Mouse (Mus musculus) neural tube, embryonic 15.5 days (tissue): ENCODE measurements around the gene Obp2a. TPM values are rescaled to one million over a fixed set of nuclear protein-coding genes. Genes with fewer than 3 reads are reported as not detected.
A peak's percentile ranks its signal among the peaks of the same experiment; 100 is the strongest.
"Not testable (repeated sequence)": the region's sequence is repeated elsewhere in the genome, so short reads cannot be mapped to it uniquely, and the experiment has no call there.

Experiments used
- ATAC-seq: fragments of 200-750 bp; cut with Nextera tagmentation; 2 replicates; pipeline ENCODE4 v1.8.0; 2017; ENCODE audit warnings: mild to moderate bottlenecking, moderate TSS enrichment, moderate library complexity; ENCODE audit not compliant: low FRiP score
- H3K27ac ChIP-seq: fragments of 300-500 bp; sonication (generic); replicated peaks from 2 replicates; pipeline ENCODE4 v1.5.1; 2015; ENCODE audit warnings: mild to moderate bottlenecking, inconsistent platforms
- H3K27me3 ChIP-seq: fragments of 300-500 bp; sonication (generic); replicated peaks from 2 replicates; pipeline ENCODE4 v1.6.1; 2015; ENCODE audit warnings: inconsistent platforms
- H3K36me3 ChIP-seq: fragments of 300-500 bp; sonication (generic); 2 replicates; pipeline ENCODE4 v1.6.1; 2015; ENCODE audit warnings: inconsistent platforms
- H3K4me1 ChIP-seq: fragments of 300-500 bp; sonication (generic); 2 replicates; pipeline ENCODE4 v1.6.1; 2015; ENCODE audit warnings: inconsistent platforms
- H3K4me2 ChIP-seq: fragments of 300-500 bp; sonication (generic); 2 replicates; pipeline ENCODE4 v1.6.1; 2015; ENCODE audit warnings: inconsistent platforms, mild to moderate bottlenecking, moderate library complexity
- H3K4me3 ChIP-seq: fragments of 300-500 bp; sonication (generic); replicated peaks from 2 replicates; pipeline ENCODE4 v1.5.1; 2015; ENCODE audit warnings: mild to moderate bottlenecking, inconsistent platforms
- H3K9ac ChIP-seq: fragments of 300-500 bp; sonication (generic); replicated peaks from 2 replicates; pipeline ENCODE4 v1.6.1; 2015; ENCODE audit warnings: mild to moderate bottlenecking, inconsistent platforms
- H3K9me3 ChIP-seq: fragments of 300-500 bp; sonication (generic); replicated peaks from 2 replicates; pipeline ENCODE4 v1.6.1; 2016; ENCODE audit warnings: inconsistent platforms
- WGBS: fragments of 180-500 bp; shearing (Covaris S2); methylation state at CpG from one replicate; pipeline ENCODE4 v1.1.7; 2015; ENCODE audit warnings: mixed read lengths; 5-methylcytosine and 5-hydroxymethylcytosine counted together
- polyA plus RNA-seq: library from polyadenylated mRNA; unstranded; fragments of >200 nt; fragmentation: Nextera tagmentation; extraction: Ambion mirVana; gene quantifications from 2 replicates; pipeline ENCODE4 v1.2.1, GENCODE M21; 2015

Gene Obp2a
- polyA plus RNA-seq, 1 experiment from 2014 or later = not detected

DNA sequence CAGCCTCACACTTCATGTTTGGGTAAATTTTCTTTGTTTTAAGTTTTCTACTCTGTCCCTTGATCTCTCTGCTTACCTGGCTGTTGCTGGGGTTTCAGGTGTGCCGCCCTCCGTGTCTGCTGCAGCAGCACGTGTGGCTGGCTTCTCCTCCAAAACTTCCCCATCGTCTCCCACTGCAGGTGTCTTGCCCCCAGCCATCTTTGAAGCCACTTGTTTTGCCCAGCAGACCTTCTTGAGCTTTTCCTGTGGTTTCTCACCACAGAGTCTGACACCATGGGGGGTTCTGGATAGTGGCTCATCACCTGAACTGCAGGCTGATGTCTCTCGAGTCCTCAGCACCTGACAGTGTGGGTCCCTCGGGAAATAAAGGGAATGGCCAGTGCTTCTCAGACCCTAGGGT, 20.3 kb upstream of the Obp2a start:
- H3K36me3 ChIP-seq = no peaks in the 10 kb centered on the region
- WGBS = 84% methylated on average over 6 of the region's 6 CpGs
- no peak for ATAC-seq
- no peaks in the 10 kb centered on the region for H3K4me1 ChIP-seq
- no peaks in the 10 kb centered on the region; the same call in 1 of the 2 replicates for H3K27me3 ChIP-seq
- H3K9ac ChIP-seq = no peak overlapping the region
- H3K9me3 ChIP-seq = no peaks in the 10 kb centered on the region
- H3K27ac ChIP-seq = no peak overlapping the region
- no peak overlapping the region for H3K4me2 ChIP-seq
- H3K4me3 ChIP-seq = no peak overlapping the region

DNA sequence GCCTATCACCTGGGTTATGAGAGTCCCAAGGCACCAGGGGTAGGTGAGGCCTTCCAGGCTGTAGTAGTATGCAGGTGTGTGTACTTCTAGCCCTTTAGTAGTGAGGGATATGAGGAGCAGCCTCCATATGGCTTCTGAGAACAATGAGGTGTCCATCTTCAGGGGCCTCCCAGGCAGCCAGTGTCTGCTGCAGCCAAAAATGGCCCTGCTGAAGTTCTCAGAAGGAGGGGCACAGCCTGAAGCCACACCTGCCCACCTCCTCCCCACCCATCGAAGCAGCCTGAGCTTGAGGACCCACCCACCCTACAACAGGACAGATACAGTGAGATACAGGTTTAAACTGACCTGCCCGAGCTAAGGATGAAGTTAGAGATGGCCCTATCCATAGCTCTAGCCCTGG, 17.4 kb upstream of the Obp2a start, which contains the start of gene Lcn10:
TSS of gene Lcn10 (plus strand) at position 301 of the 400 bp plus-strand sequence.
- Histone ChIP-seq H3K4me2 (no peak within 1 kb of the TSS), H3K27me3 (no peaks in the 10 kb centered on the region), H3K9me3 (no peaks in the 10 kb centered on the region), H3K27ac (no peak within 1 kb of the TSS), H3K4me3 (no peak within 1 kb of the TSS), H3K4me1 (no peaks in the 10 kb centered on the region), H3K9ac (no peak within 1 kb of the TSS), H3K36me3 (no peaks in the 10 kb centered on the region)
- ATAC-seq = no peak
- WGBS = 66% methylated on average over 2 of the region's 2 CpGs

DNA sequence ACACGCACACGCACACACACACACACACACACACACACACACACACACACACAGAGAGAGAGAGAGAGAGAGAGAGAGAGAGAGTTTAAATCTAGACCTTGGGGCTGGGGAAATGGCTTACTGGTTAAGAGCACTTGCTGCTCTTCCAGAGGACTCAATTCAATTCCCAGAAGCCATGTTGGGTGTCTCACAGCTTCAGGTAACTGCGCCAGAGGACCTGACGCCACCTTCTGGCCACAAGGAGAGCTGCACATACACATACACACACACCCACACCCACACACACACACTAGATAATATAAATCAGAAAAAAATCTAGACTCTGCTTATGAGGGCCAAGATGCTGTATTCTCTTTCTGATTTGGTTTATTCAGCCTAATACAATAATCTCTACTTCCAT, 12.9 kb upstream of the Obp2a start:
- H3K4me2 ChIP-seq = no peak overlapping the region
- no peak overlapping the region for H3K9ac ChIP-seq
- no peak overlapping the region for H3K4me3 ChIP-seq
- no peak for ATAC-seq
- H3K36me3 ChIP-seq = no peaks in the 10 kb centered on the region
- WGBS = 72% methylated on average over 4 of the region's 4 CpGs
- H3K9me3 ChIP-seq = no peaks in the 10 kb centered on the region
- no peaks in the 10 kb centered on the region for H3K4me1 ChIP-seq
- no peaks in the 10 kb centered on the region for H3K27me3 ChIP-seq
- no peak overlapping the region for H3K27ac ChIP-seq

DNA sequence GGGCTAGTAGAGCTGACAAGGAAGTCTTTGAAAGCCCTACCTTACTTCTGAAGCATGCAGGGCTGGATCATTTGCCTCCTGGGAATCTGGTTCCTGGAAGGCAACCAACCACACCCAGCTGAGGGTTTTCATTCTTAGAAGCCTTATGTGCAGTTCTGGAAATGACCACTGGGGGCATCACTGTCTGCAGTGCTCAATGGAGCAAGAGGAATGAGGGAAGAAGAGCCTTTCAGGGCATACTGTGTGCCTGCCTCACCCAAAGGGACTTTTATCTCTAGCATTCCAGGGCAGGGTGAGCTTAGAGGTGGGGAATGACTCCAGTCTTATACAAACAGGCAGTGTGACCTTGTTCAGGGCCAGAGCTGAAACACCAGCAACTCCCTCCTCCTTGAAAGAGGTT, 5.2 kb upstream of the Obp2a start:
- Histone ChIP-seq H3K4me2 (no peak overlapping the region), H3K9ac (no peak overlapping the region), H3K27ac (no peak overlapping the region), H3K9me3 (no peaks in the 10 kb centered on the region), H3K36me3 (no peaks in the 10 kb centered on the region), H3K27me3 (no peaks in the 10 kb centered on the region), H3K4me1 (no peaks in the 10 kb centered on the region), H3K4me3 (no peak overlapping the region)
- ATAC-seq = no peak

DNA sequence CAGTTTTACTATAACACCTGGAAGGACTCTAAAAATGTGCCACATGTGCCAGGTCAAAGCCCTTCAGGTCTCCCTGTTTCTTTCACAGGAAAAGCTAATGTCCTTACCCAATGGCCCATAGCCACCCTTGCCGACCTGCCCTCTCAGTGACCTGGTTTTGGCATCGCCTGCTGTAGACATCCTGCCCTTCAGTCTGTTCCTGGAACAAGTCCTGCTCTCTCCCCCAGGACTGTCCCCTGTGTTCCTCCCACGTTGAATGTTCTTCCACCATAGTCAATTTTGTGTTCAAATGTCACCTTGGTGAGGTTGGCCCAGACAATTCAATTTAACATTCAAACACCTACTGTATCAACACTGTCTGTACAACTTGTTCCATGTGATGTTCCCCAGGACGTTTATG, 2.9 kb upstream of the Obp2a start:
- Histone ChIP-seq H3K9me3 (no peaks in the 10 kb centered on the region), H3K4me1 (no peaks in the 10 kb centered on the region), H3K4me2 (no peak overlapping the region), H3K36me3 (no peaks in the 10 kb centered on the region), H3K9ac (no peak overlapping the region), H3K4me3 (no peak overlapping the region), H3K27ac (no peak overlapping the region), H3K27me3 (no peaks in the 10 kb centered on the region)
- 66% methylated on average over 4 of the region's 4 CpGs for WGBS
- no peak for ATAC-seq

DNA sequence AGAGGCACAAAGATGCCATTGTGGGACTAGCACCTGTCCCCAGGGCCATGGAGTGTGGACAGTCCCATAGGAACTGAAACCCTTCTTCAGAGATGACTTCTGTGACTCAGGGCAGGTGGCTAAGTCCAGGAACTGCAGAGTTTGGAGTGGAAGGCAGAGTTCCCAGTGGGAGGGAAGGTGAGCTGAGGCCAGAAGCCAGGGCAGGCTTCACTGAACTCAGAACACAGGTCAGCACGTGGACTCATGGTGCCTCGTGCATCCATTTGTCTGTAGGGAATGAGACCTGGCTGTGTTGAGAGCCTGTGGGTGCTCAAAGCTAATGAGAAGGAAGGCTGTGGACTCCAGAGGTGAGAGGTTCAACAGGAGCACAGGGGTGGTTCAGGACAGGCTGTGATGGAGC, 1.1 kb upstream of the Obp2a start:
- H3K36me3 ChIP-seq = no peaks in the 10 kb centered on the region
- no peak for ATAC-seq
- H3K4me2 ChIP-seq = no peak overlapping the region
- no peak overlapping the region for H3K27ac ChIP-seq
- H3K9ac ChIP-seq = no peak overlapping the region
- H3K9me3 ChIP-seq = no peaks in the 10 kb centered on the region
- no peak overlapping the region for H3K4me3 ChIP-seq
- no peaks in the 10 kb centered on the region for H3K4me1 ChIP-seq
- 86% methylated on average over 2 of the region's 2 CpGs for WGBS
- H3K27me3 ChIP-seq = no peaks in the 10 kb centered on the region

DNA sequence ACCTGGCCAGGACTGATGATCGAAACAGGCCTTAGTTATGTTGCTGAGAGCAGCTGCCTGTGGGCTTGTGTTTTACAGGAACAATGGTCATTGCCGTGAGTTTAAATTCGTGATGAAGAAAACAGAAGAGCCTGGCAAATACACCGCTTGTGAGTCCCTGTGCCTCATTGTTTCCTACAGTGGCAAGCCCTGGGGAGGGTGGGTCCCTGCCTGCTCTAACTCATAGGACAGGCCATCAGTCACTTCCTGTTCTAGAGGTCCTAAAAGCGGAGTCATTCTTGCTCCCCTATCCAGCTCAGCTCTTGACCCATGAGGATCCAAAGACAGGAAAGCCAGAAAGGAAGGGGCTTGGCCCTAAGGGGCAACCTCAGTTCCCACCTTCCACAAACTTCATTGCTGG, 1.2 kb downstream of the Obp2a start:
- Histone ChIP-seq H3K4me1 (peaks cover 2% of the 10 kb centered on the region; the same call in 1 of the 2 replicates), H3K27me3 (0 out of 2 replicates have a peak, but pooled peaks cover 3% of the 10 kb centered on the region), H3K9ac (no peak overlapping the region), H3K4me3 (no peak overlapping the region), H3K4me2 (no peak overlapping the region), H3K36me3 (no peaks in the 10 kb centered on the region), H3K27ac (no peak overlapping the region), H3K9me3 (no peaks in the 10 kb centered on the region)
- ATAC-seq = no peak
- WGBS = 88% methylated on average over 5 of the region's 5 CpGs

DNA sequence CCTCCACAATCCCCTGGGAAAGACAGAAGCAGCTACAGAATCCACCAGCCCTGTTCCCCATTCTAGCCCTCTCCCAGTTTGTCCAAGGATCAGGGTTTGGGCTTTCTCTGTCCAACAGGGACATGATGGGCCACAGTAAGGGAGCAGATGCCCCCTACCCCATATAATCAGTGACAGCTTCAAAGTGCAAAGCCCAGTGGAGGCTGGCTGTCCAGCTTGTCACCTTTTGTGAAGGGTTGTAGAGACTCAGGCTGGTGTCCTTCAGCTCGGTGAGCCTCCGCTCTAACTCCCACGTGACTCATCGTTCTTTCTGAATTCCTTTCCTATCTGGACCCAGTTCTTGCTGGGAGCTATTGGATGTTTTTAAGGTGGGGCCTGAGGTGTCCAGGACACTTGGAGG, 3.9 kb downstream of the Obp2a start:
- Histone ChIP-seq H3K27ac (no peak overlapping the region), H3K4me2 (no peak overlapping the region), H3K36me3 (no peaks in the 10 kb centered on the region), H3K4me1 (peaks cover 14% of the 10 kb centered on the region), H3K9me3 (no peaks in the 10 kb centered on the region), H3K9ac (no peak overlapping the region), H3K27me3 (0 out of 2 replicates have a peak, but pooled peaks cover 3% of the 10 kb centered on the region), H3K4me3 (no peak overlapping the region)
- 88% methylated on average over 4 of the region's 4 CpGs for WGBS
- ATAC-seq = no peak

DNA sequence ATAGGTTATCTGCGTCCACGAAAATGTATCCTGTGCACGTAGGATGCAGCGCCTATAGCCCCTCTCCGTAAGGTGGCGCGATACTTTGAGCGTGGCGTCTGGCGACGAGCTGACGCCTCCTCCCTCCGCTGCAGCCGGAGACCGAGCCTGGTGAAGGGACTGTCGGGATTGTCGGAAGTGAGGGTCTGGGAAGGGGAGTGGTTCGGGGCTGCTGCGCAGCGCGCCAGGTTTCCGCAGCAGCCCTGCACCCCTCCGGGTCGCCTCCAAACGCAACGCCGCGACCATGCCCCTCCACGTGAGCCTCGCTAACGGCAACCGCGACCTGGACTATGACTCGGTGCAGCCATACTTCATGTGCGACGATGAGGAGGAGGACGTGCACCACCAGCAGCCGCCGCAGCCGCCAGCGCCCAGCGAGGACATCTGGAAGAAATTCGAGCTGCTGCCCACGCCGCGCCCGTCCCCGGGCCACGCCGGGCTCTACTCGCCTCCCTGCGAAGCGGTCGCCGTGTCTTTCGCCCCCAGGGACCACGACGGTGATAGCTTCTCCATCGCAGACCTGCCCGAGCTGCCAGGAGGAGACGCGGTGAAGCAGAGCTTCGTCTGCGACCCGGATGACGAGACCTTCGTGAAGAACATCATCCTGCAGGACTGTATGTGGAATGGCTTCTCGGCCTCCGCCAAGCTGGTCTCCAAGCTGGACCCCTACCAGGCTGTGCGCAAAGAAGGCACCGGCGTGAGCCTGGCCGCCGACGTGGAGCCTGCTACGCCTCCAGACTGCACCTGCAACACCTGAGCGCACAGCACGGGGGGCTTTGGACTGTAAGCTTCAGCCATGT, 7.0 kb downstream of the Obp2a start, which contains the start of gene Bmyc:
TSS of gene Bmyc (plus strand) at position 97 of the 839 bp plus-strand sequence.
- Histone ChIP-seq H3K4me1 (peaks cover 22% of the 10 kb centered on the region), H3K9me3 (no peaks in the 10 kb centered on the region), H3K4me3 (peak within 1 kb of the TSS; percentile 69), H3K9ac (peak within 1 kb of the TSS; percentile 90), H3K36me3 (no peaks in the 10 kb centered on the region), H3K27ac (peak within 1 kb of the TSS; percentile 91), H3K27me3 (0 out of 2 replicates have a peak, but pooled peaks cover 3% of the 10 kb centered on the region), H3K4me2 (peak within 1 kb of the TSS; percentile 83)
- peak; percentile 97 for ATAC-seq
- WGBS = under 1% methylated on average over 78 of the region's 78 CpGs

DNA sequence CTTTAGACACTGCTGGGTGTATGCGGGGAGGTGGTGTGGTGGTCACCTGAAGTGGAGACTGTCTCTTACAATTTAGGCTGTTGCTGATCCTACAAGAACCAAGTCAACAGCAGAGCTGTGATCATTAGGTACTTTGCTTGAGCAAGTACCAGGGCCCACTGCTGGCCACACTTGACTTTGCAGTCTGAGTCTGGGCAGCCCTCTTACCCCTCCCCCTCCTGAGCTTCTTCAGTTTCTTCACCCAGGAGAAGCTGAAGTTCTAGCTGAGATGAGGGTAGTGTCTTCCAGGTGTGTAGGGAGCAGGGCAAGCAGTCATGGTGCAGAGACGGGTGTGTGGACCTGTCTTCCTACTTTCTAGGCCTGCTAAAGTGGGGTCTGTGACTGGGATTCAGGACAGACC, 8.3 kb downstream of the Obp2a start:
- peak overlapping the region; percentile 26; the same call in 1 of the 2 replicates for H3K9ac ChIP-seq
- 89% methylated on average over 2 of the region's 2 CpGs for WGBS

DNA sequence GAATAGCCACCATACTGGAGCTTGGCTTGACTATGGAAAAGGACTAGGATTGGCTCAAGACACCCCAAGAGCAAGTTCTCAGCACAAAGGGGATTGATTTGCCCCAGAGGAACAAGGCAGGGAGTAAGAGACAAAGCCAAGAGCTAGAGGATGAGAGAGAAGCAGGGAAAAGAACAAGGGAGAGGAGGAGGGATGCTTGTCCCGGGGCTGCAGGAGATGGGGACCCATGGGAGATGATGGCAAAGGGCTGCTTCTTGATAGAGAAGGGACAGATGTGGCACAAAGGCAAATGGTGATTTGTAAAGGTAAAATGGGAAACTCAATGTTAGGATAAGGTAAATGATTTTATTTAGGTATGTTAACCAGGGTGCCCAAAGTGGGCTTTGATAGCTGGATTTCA, 9.2 kb downstream of the Obp2a start:
- ATAC-seq, H3K27ac ChIP-seq: not testable (repeated sequence)

More for the DNA sequence above, 8.3 kb downstream of the Obp2a start:
- H3K27ac ChIP-seq = no peak overlapping the region
- H3K4me2 ChIP-seq = peak overlapping the region; percentile 83
- H3K27me3 ChIP-seq = 0 out of 2 replicates have a peak, but pooled peaks cover 3% of the 10 kb centered on the region
- peaks cover 22% of the 10 kb centered on the region for H3K4me1 ChIP-seq
- peak overlapping the region; percentile 31 for H3K4me3 ChIP-seq
- no peaks in the 10 kb centered on the region for H3K9me3 ChIP-seq
- no peak for ATAC-seq
- H3K36me3 ChIP-seq = no peaks in the 10 kb centered on the region

DNA sequence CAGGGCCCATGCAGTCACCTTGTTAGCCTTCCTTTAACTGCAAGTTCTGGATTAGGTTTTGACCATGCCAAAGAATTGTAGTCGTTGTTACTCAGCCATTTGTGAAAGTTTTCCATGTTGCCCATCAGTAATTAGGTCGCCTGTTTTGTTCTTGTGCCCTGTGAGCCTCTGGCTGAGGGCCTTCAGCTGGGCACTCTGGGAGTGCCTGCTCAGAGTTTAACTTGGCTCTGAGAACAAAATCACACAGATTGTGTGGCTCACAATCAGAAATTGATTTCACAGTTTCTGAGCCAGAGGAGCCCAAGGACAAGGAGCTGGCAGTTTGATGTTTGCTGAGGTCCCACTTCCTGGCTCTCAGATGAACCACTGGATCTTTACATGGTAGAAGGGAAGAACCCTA, 9.9 kb downstream of the Obp2a start:
- H3K36me3 ChIP-seq, ATAC-seq, H3K27me3 ChIP-seq, H3K4me3 ChIP-seq, H3K9ac ChIP-seq, H3K27ac ChIP-seq, H3K4me2 ChIP-seq, H3K9me3 ChIP-seq: not testable (repeated sequence)
- H3K4me1 ChIP-seq = peaks cover 22% of the 10 kb centered on the region
- WGBS = 64% methylated on average over 2 of the region's 2 CpGs

More for the DNA sequence above, 9.2 kb downstream of the Obp2a start:
- Histone ChIP-seq H3K4me2 (peak overlapping the region; percentile 83), H3K4me1 (peaks cover 22% of the 10 kb centered on the region)
- H3K9ac ChIP-seq, H3K36me3 ChIP-seq, H3K4me3 ChIP-seq, H3K9me3 ChIP-seq, H3K27me3 ChIP-seq: not testable (repeated sequence)
- WGBS = 86% methylated on average over 1 of the region's 1 CpGs
